Mouse (Mus musculus) spleen, adult 12 weeks (tissue): ENCODE measurements at regions not wholly inside any gene's neighbourhood (a gene's known extent, or its start where the extent isn't known, plus 50 kb on each side); places are given as distances from the start of the nearest gene placed in this dataset.

Experiments used
- DNase-seq: peaks from one replicate; pipeline ENCODE4 v3.0.0; 2022; ENCODE audit warnings: low spot score

- no peak for DNase-seq
Observed at GRCm38 (mm10) chr1:194878440-194878839, 60.2 kb upstream of the Cd34 start.

- peak; percentile 81 for DNase-seq
Observed at GRCm38 (mm10) chr1:194879324-194880233, 59.0 kb upstream of the Cd34 start.

DNA sequence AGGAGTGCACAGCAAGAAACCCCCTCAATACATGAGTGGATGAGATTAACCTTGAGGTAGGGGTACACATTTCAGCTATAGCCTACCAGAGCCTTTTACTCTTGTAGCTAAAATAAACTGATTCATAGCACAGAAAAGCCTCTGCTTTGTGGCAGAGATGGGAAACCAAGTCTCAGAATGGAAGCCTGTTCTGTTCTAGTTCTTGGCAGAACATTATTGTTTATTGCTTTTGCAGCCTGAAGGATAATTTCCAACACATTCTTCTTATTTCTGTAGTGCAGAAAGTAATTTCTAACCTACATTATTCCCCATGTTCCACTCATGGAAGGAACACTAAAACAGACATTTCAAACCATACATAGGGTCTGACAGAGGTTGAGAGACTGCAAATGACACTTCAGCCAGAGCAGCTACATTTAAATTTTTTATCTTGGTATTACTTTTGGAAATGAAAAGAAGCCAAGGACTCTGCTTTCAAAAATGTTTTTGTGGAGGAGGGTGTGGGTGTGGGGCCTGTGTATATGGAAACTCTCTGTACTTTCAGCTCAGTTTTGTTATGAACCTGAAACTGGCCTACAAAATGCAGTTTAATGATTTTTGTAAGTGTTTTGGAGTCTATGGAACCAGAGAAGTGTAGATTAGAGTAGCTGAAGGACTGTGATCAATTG lies 56.9 kb upstream of the Cd34 start:
- DNase-seq, result no peak

DNA sequence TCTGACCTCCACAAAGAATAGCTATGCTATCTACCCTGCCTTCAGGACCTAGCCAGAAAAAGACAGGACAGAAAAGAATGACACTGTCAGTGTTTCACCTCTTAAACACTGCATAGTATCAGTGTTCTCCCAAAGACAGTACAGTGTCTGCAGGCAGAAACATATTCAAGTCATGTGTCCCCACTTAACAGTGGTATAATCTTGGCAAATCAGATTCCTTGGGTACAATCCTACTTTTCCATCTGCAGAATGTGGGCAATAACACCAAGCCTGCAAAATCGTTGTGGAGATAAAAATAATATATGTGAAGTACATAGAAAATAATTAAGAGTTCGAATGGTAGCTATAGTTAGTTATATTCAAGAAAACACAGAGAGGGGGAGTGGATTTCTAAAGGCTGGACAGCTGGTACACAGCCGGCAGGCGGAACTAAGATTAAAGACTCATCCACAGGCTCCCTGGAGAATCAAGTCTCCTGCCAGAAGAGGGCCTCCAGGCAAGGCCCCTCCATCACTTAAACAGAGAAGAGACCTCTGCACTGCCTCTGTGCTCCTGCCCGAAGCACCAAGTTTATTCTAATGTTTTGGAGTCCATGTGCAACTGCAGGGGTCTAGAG lies 53.4 kb upstream of the Cd34 start:
- DNase-seq, result no peak

DNA sequence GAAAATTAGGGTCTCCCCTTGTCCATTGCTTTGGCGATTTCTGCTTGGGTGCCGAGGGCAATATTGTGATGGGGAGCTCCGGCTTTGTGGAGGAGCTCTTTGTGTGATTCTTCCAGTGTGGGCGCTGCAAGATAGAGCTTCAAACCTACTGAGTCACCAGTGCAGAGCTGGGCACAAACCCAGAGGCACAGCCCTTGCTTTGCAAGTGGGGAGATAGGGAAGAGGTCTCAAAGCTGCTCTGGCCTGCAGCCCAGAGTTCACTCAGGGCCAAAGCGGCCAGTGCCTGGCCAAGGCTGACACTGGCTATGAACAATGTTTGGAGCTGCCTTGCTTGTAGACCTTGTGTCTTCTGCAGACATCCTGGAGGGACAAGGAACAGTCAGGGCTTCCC lies 52.9 kb upstream of the Cd34 start:
- DNase-seq, result no peak
